Mouse (Mus musculus) megakaryocyte, adult 5-6 weeks (primary cell): ENCODE results near the gene Olfr356. TPM values are rescaled to one million over a fixed set of nuclear protein-coding genes. Genes with fewer than 3 reads are reported as not detected.

Experiments
- ATAC-seq: 2 replicates; pipeline ENCODE4 v1.8.0; 2016; ENCODE audit warnings: mild to moderate bottlenecking, inconsistent platforms; ENCODE audit not compliant: poor library complexity, severe bottlenecking
- total RNA-seq, 2 experiments: library from RNA; stranded (forward) in 1 of 2; stranded (reverse) in 1 of 2; fragments of 153-499, 151-499 nt in 1 of 2; fragments of 221-1000, 200-1000 nt in 1 of 2; gene quantifications; 2 replicates each; pipeline versions ENCODE4 v1.2.3 to v1.2.4; 2015 to 2017

Gene Olfr356
- total RNA-seq (2015): not detected in 2 replicates
- total RNA-seq (2017): not detected in 2 replicates

DNA sequence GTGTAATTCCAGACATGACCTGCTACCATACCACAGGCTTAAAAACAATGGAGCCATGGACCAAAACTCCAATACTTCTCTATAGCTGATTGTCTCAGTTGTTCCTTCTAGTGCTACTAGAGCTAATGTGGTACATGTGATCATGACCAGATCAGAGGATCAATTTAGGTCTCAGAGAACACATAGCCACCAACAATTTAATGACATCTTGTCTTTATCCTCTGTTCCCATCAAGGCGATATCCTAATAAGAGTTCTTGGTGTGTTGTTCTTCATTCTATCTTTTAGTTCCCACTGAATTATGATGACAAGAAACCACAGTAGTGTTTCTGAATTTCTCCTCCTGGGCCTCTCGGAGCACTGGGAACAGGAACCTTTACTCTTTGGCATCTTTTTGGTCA lies at the start of gene Olfr356:
Gene Olfr356, plus strand, starts transcription at position 301 of the 400 bp plus-strand sequence.
- ATAC-seq: no peak

DNA sequence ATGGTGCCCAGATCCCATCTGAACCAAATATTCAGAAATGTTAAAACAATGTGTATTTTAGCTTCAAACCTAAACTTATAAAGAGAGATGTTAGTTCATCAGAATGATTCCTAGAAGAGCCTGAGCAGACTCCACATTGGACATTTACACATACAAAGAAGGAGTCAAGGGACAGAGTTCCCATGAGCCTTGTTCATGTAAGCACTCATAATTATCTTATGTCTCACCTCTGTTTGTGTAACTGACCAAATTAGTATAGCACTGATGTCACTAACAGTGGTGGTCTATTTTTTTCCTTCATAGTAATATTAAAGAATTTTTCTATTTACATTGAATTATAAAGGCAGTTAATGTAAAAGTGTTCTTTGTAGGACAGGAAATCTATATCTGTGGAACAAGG lies 44.1 kb upstream of the Olfr356 start, which contains the start of gene Olfr353:
Gene Olfr353, minus strand, starts transcription at position 101 of the 400 bp plus-strand sequence.
- no peak for ATAC-seq

DNA sequence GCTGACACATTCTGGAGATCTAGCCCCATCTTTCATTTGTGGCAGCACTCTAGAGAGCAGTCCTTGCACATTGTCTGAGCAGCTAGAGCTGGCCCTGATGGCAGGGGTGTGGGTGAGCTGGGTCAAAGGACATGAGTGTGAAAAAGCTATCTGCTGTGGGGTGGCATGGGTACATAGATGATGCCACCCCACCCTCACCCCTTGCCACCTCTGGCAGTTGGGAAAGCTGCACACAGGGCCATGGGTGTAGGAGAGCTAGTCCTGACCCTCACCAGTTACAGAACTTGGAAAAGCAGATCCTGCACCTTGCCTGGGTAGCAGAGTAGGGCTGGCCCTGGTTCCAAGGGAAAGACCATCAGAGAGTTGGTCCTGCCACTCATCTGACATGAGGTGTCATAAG lies 39.8 kb upstream of the Olfr356 start:
- no peak for ATAC-seq

- no peak for ATAC-seq
Measured at GRCm38 (mm10) chr2:36905380-36905779, 31.5 kb upstream of the Olfr356 start, which contains the start of gene Olfr354. Gene Olfr354, plus strand, starts transcription at chr2:36905680.

- no peak for ATAC-seq
Measured at GRCm38 (mm10) chr2:36928797-36929196, 8.1 kb upstream of the Olfr356 start, which contains the start of gene Olfr355. Gene Olfr355, minus strand, starts transcription at chr2:36928897.

Other genes starting within 250 kb of the Olfr356 start
- gene Olfr347, start 205.2 kb upstream of the Olfr356 start, total RNA-seq (2015): not detected in 2 replicates
- gene Olfr347, start 205.2 kb upstream of the Olfr356 start, total RNA-seq (2017): not detected in 2 replicates
- not detected in 2 replicates for gene Olfr348, start 152.8 kb upstream of the Olfr356 start, total RNA-seq (2015)
- not detected in 2 replicates for gene Olfr348, start 152.8 kb upstream of the Olfr356 start, total RNA-seq (2017)
- not detected in 2 replicates for gene Olfr50, start 146.6 kb upstream of the Olfr356 start, total RNA-seq (2015)
- not detected in 2 replicates for gene Olfr50, start 146.6 kb upstream of the Olfr356 start, total RNA-seq (2017)
- not detected in 2 replicates for gene Olfr3, start 120.1 kb upstream of the Olfr356 start, total RNA-seq (2015)
- not detected in 2 replicates for gene Olfr3, start 120.1 kb upstream of the Olfr356 start, total RNA-seq (2017)
- not detected in 2 replicates for gene Olfr350, start 90.8 kb upstream of the Olfr356 start, total RNA-seq (2015)
- gene Olfr350, start 90.8 kb upstream of the Olfr356 start, total RNA-seq (2017): not detected in 2 replicates
- gene Olfr351, start 74.5 kb upstream of the Olfr356 start, total RNA-seq (2015): not detected in 2 replicates
- not detected in 2 replicates for gene Olfr351, start 74.5 kb upstream of the Olfr356 start, total RNA-seq (2017)
- not detected in 2 replicates for gene Olfr352, start 68.7 kb upstream of the Olfr356 start, total RNA-seq (2015)
- not detected in 2 replicates for gene Olfr352, start 68.7 kb upstream of the Olfr356 start, total RNA-seq (2017)
- gene Olfr353, start 44.2 kb upstream of the Olfr356 start, total RNA-seq (2015): not detected in 2 replicates
- not detected in 2 replicates for gene Olfr353, start 44.2 kb upstream of the Olfr356 start, total RNA-seq (2017)
- gene Olfr354, start 31.4 kb upstream of the Olfr356 start, total RNA-seq (2015): not detected in 2 replicates
- not detected in 2 replicates for gene Olfr354, start 31.4 kb upstream of the Olfr356 start, total RNA-seq (2017)
- gene Olfr355, start 8.2 kb upstream of the Olfr356 start, total RNA-seq (2015): not detected in 2 replicates
- not detected in 2 replicates for gene Olfr355, start 8.2 kb upstream of the Olfr356 start, total RNA-seq (2017)
- not detected in 2 replicates for gene Olfr357, start 56.7 kb downstream of the Olfr356 start, total RNA-seq (2015)
- gene Olfr357, start 56.7 kb downstream of the Olfr356 start, total RNA-seq (2017): not detected in 2 replicates
- gene Olfr358, start 72.2 kb downstream of the Olfr356 start, total RNA-seq (2015): not detected in 2 replicates
- gene Olfr358, start 72.2 kb downstream of the Olfr356 start, total RNA-seq (2017): not detected in 2 replicates
- gene Olfr360, start 128.6 kb downstream of the Olfr356 start, total RNA-seq (2015): not detected in 2 replicates
- gene Olfr360, start 128.6 kb downstream of the Olfr356 start, total RNA-seq (2017): not detected in 2 replicates
- gene Olfr361, start 152.2 kb downstream of the Olfr356 start, total RNA-seq (2015): not detected in 2 replicates
- not detected in 2 replicates for gene Olfr361, start 152.2 kb downstream of the Olfr356 start, total RNA-seq (2017)
- not detected in 2 replicates for gene Olfr362, start 180.8 kb downstream of the Olfr356 start, total RNA-seq (2015)
- gene Olfr362, start 180.8 kb downstream of the Olfr356 start, total RNA-seq (2017): not detected in 2 replicates
- not detected in 2 replicates for gene Olfr364-ps1, start 202.2 kb downstream of the Olfr356 start, total RNA-seq (2015)
- not detected in 2 replicates for gene Olfr364-ps1, start 202.2 kb downstream of the Olfr356 start, total RNA-seq (2017)